Mouse (Mus musculus): Measurements from ENCODE around the gene Cyp4f40.
"Not testable (repeated sequence)": the region's sequence is repeated elsewhere in the genome, so short reads cannot be mapped to it uniquely, and the experiment has no call there.

Cyp4f40 gene

GRCm38 (mm10) chr17:32658712-32659111 is at the start of gene Cyp4f40:
Gene Cyp4f40 (plus strand): TSS chr17:32658900.
- ChIA-PET CTCF (interaction anchor here in 1 of 4 experiments (1.5 kb wide), 1 partner anchor 21 kb away, joined by 4 read pairs; no protein-coding TSS in a partner anchor), POLR2A (interaction anchor here in 1 of 4 experiments (0.7 kb wide), 1 partner anchor 1248 kb away, joined by 10 read pairs; no protein-coding TSS in a partner anchor)

GRCm38 (mm10) chr17:32610231-32610630 is 48.5 kb upstream of the Cyp4f40 start:
- POLR2A ChIA-PET, CTCF ChIA-PET: not testable (repeated sequence)

- CTCF ChIA-PET: no interaction called here
- POLR2A ChIA-PET: interaction anchor here in 1 of 4 experiments (0.9 kb wide), 1 partner anchor 58 kb away, joined by 3 read pairs; no protein-coding TSS in a partner anchor
Measured at GRCm38 (mm10) chr17:32610896-32611295, 47.8 kb upstream of the Cyp4f40 start.

- CTCF ChIA-PET: no interaction called here
- POLR2A ChIA-PET: interaction anchor here in 1 of 4 experiments (0.6 kb wide), 1 partner anchor 317 kb away, joined by 5 read pairs; no protein-coding TSS in a partner anchor
Measured at GRCm38 (mm10) chr17:32612417-32612816, 46.3 kb upstream of the Cyp4f40 start.

GRCm38 (mm10) chr17:32617252-32617651 is 41.4 kb upstream of the Cyp4f40 start:
- CTCF ChIA-PET: no interaction called here
- POLR2A ChIA-PET: no interaction called here

GRCm38 (mm10) chr17:32621018-32621417 is 37.7 kb upstream of the Cyp4f40 start, which contains the start of gene Cyp4f37:
Gene Cyp4f37 (plus strand): TSS chr17:32621309.
- POLR2A ChIA-PET: interaction anchor here in 1 of 4 experiments (1.1 kb wide), 1 partner anchor 84 kb away, joined by 4 read pairs; the partner anchor contains the start of gene Cyp4f16
- CTCF ChIA-PET: not testable (repeated sequence)

- CTCF ChIA-PET: interaction anchor here in 1 of 4 experiments (1.0 kb wide), 1 partner anchor 50 kb away, joined by 5 read pairs; no protein-coding TSS in a partner anchor
- POLR2A ChIA-PET: not testable (repeated sequence)
Measured at GRCm38 (mm10) chr17:32629726-32630125, 29.0 kb upstream of the Cyp4f40 start.

- ChIA-PET POLR2A (interaction anchor here in 2 of 4 experiments (0.7 kb wide), 2 partner anchors 45 to 259 kb away, joined by 3 read pairs; no protein-coding TSS in a partner anchor), CTCF (interaction anchor here in 1 of 4 experiments (1.1 kb wide), 1 partner anchor 85 kb away, joined by 4 read pairs; no protein-coding TSS in a partner anchor)
Measured at GRCm38 (mm10) chr17:32631936-32632335, 26.8 kb upstream of the Cyp4f40 start.

GRCm38 (mm10) chr17:32634242-32634971 is 24.3 kb upstream of the Cyp4f40 start:
- POLR2A ChIA-PET: interaction anchor here in 2 of 4 experiments (0.7 to 1.3 kb wide), 7 partner anchors 42 to 505 kb away, joined by 3 to 8 read pairs (median 4); partner anchors contain the start of genes Morc2b (in 1 of the 2) and Zfp952 (in 1 of the 2)
- CTCF ChIA-PET: interaction anchor here in 3 of 4 experiments (0.6 to 4.2 kb wide), 17 partner anchors 20 to 358 kb away, joined by 3 to 37 read pairs (median 4); partner anchors contain the start of genes Cyp4f13 (in 1 of the 3), Cyp4f15 (in 1 of the 3) and Zfp952 (in 1 of the 3)

- CTCF ChIA-PET: interaction anchor here in 3 of 4 experiments (0.6 to 4.2 kb wide), 20 partner anchors 20 to 358 kb away, joined by 3 to 37 read pairs (median 4); partner anchors contain the start of genes Cyp4f13 (in 1 of the 3), Cyp4f15 (in 1 of the 3) and Zfp952 (in 1 of the 3)
- POLR2A ChIA-PET: interaction anchor here in 2 of 4 experiments (0.6 to 1.3 kb wide), 10 partner anchors 41 to 505 kb away, joined by 3 to 8 read pairs (median 4); partner anchors contain the start of genes Morc2b (in 1 of the 2), Zfp811 (in 1 of the 2) and Zfp952 (in 1 of the 2)
Measured at GRCm38 (mm10) chr17:32634972-32635314, 23.8 kb upstream of the Cyp4f40 start.

GRCm38 (mm10) chr17:32636341-32636740 is 22.4 kb upstream of the Cyp4f40 start:
- CTCF ChIA-PET: interaction anchor here in 3 of 4 experiments (0.9 to 4.2 kb wide), 3 partner anchors 44 to 356 kb away, joined by 3 to 37 read pairs (median 5); partner anchors contain the start of gene Zfp952 (in 1 of the 3)
- POLR2A ChIA-PET: interaction anchor here in 1 of 4 experiments (1.2 kb wide), 1 partner anchor 86 kb away, joined by 3 read pairs; no protein-coding TSS in a partner anchor

- POLR2A ChIA-PET: interaction anchor here in 1 of 4 experiments (1.2 kb wide), 1 partner anchor 87 kb away, joined by 3 read pairs; no protein-coding TSS in a partner anchor
Measured at GRCm38 (mm10) chr17:32637151-32637550, 21.5 kb upstream of the Cyp4f40 start.

GRCm38 (mm10) chr17:32646631-32647030 is 12.1 kb upstream of the Cyp4f40 start:
- CTCF ChIA-PET: no interaction called here
- POLR2A ChIA-PET: no interaction called here

More at GRCm38 (mm10) chr17:32637151-32637550, 21.5 kb upstream of the Cyp4f40 start:
- CTCF ChIA-PET: interaction anchor here (0.5 to 4.2 kb wide), 6 partner anchors 18 to 355 kb away, joined by 3 to 37 read pairs (median 4); partner anchors contain the start of gene Zfp952 (in 1 of the 4)

GRCm38 (mm10) chr17:32653860-32654259 is 4.8 kb upstream of the Cyp4f40 start:
- ChIA-PET POLR2A (no interaction called here), CTCF (interaction anchor here in 2 of 4 experiments (0.6 to 1.5 kb wide), 2 partner anchors 19 to 125 kb away, joined by 4 to 8 read pairs; no protein-coding TSS in a partner anchor)

GRCm38 (mm10) chr17:32657041-32657440 is 1.7 kb upstream of the Cyp4f40 start:
- ChIA-PET POLR2A (no interaction called here), CTCF (interaction anchor here in 1 of 4 experiments (0.5 kb wide), 1 partner anchor 132 kb away, joined by 3 read pairs; no protein-coding TSS in a partner anchor)

GRCm38 (mm10) chr17:32658246-32658645 is 454 bp upstream of the Cyp4f40 start:
- ChIA-PET POLR2A (interaction anchor here in 2 of 4 experiments (0.5 to 0.7 kb wide), 2 partner anchors 178 to 1248 kb away, joined by 3 to 10 read pairs; no protein-coding TSS in a partner anchor), CTCF (interaction anchor here in 1 of 4 experiments (0.5 to 1.5 kb wide), 3 partner anchors 14 to 808 kb away, joined by 3 to 7 read pairs (median 4); no protein-coding TSS in a partner anchor)

- CTCF ChIA-PET: interaction anchor here in 1 of 4 experiments (1.0 kb wide), 1 partner anchor 145 kb away, joined by 3 read pairs; no protein-coding TSS in a partner anchor
Measured at GRCm38 (mm10) chr17:32673976-32674375, 15.3 kb downstream of the Cyp4f40 start.

GRCm38 (mm10) chr17:32676040-32676635 is 17.4 kb downstream of the Cyp4f40 start:
- ChIA-PET POLR2A (interaction anchor here in 2 of 4 experiments (0.6 to 1.1 kb wide), 5 partner anchors 17 to 272 kb away, joined by 3 to 4 read pairs (median 3); partner anchors contain the start of genes Cyp4f13 (in 1 of the 2) and Zfp811 (in 1 of the 2)), CTCF (interaction anchor here in 3 of 4 experiments (0.6 to 1.5 kb wide), 5 partner anchors 27 to 197 kb away, joined by 3 to 6 read pairs (median 3); no protein-coding TSS in a partner anchor)

More at GRCm38 (mm10) chr17:32673976-32674375, 15.3 kb downstream of the Cyp4f40 start:
- POLR2A ChIA-PET: no interaction called here

Data from embryonic stem cell, embryonic (primary cell).